Mouse (Mus musculus): ENCODE data around the gene Exoc6.

DNA sequence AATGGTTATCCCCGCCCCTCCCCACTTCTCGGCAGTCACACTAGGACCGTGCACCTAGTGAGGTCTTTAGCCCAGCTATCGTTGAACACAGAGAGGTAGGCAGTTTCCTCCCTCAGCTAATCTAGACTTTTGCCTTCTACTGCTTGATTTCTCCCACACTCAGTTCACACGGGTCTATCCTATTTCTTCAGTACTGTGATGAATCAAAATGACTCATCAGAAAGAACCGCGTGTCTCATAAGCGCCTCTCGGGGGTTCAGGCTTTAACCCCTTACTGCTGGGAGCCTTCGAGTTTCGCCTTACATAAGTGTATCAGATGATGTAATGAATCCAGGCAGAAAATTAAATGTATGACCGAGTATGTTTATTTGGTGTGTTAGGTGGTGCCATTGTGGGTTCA lies 123.2 kb downstream of the Exoc6 start:
- no peak for TF ChIP-seq CTCF (IDR thresholded peaks at IDR 0.05; ENCODE audit: control insufficient read depth, insufficient read depth, insufficient read length)
- TF ChIP-seq MAX (IDR thresholded peaks at IDR 0.05), result peak; percentile 88
- TF ChIP-seq MYOG (IDR thresholded peaks at IDR 0.05; ENCODE audit: control insufficient read depth, extremely low read depth, insufficient read length), result no peak
